Mouse (Mus musculus) c-Kit-positive CD71-positive TER-119-negative erythroid progenitor cells, embryonic 14.5 days (primary cell): ENCODE results near the gene Rreb1.

Experiments
- DNase-seq: peaks from one replicate; pipeline ENCODE4 v3.0.0-alpha.2; 2013; ENCODE audit warnings: low read depth

The Rreb1 gene

GRCm38 (mm10) chr13:37974731-37975130 lies 196.5 kb downstream of the Rreb1 start:
- no peak for DNase-seq

GRCm38 (mm10) chr13:37979506-37979905 lies 201.3 kb downstream of the Rreb1 start:
- DNase-seq, result no peak

GRCm38 (mm10) chr13:37980346-37980745 lies 202.1 kb downstream of the Rreb1 start:
- no peak for DNase-seq

GRCm38 (mm10) chr13:37981063-37981462 lies 202.9 kb downstream of the Rreb1 start:
- no peak for DNase-seq

- no peak for DNase-seq
These were observed 208.0 kb downstream of the Rreb1 start for GRCm38 (mm10) chr13:37986166-37986565.

GRCm38 (mm10) chr13:37989701-37990100 lies 211.5 kb downstream of the Rreb1 start:
- DNase-seq, result no peak

GRCm38 (mm10) chr13:37992638-37993371 lies 214.6 kb downstream of the Rreb1 start:
- DNase-seq, result peak; percentile 19

- DNase-seq, result no peak
These were observed 215.1 kb downstream of the Rreb1 start for GRCm38 (mm10) chr13:37993376-37993703.

- DNase-seq, result peak; percentile 89
These were observed 215.7 kb downstream of the Rreb1 start, which contains the start of gene Ssr1 for GRCm38 (mm10) chr13:37993704-37994404. TSS of gene Ssr1 (minus strand) at chr13:37994217.

- no peak for DNase-seq
These were observed 216.2 kb downstream of the Rreb1 start for GRCm38 (mm10) chr13:37994405-37994749.

GRCm38 (mm10) chr13:37999713-38000112 lies 221.5 kb downstream of the Rreb1 start:
- DNase-seq, result no peak
